Mouse (Mus musculus) liver, embryonic 14.5 days (tissue): Measurements from ENCODE around the gene Selenbp2. TPM values are rescaled to one million over a fixed set of nuclear protein-coding genes. Genes with fewer than 3 reads are reported as not detected.
A peak's percentile ranks its signal among the peaks of the same experiment; 100 is the strongest.
"Not testable (repeated sequence)": the region's sequence is repeated elsewhere in the genome, so short reads cannot be mapped to it uniquely, and the experiment has no call there.

Experiments
- ATAC-seq: fragments of 200-750 bp; cut with Nextera tagmentation; 2 replicates; pipeline ENCODE4 v1.8.0; 2017; ENCODE audit warnings: moderate number of reproducible peaks, mild to moderate bottlenecking, moderate library complexity; ENCODE audit not compliant: insufficient read depth
- DNase-seq, 3 experiments: peaks; one replicate each; pipeline ENCODE4 v3.0.0-alpha.2; 2012 to 2013; ENCODE audit warnings: low read depth in 3 of 3, low spot score in 3 of 3
- H3K27ac ChIP-seq: fragments of 300-500 bp; sonication (generic); 2 replicates; pipeline ENCODE4 v1.5.1; 2014; ENCODE audit warnings: moderate library complexity, mild to moderate bottlenecking, control low read depth, inconsistent platforms
- H3K27me3 ChIP-seq: fragments of 300-500 bp; sonication (generic); 2 replicates; pipeline ENCODE4 v1.6.1; 2014; ENCODE audit warnings: mild to moderate bottlenecking, low read length, moderate library complexity; ENCODE audit not compliant: control insufficient read depth, insufficient read depth
- H3K36me3 ChIP-seq: fragments of 300-500 bp; sonication (generic); replicated peaks from 2 replicates; pipeline ENCODE4 v1.6.1; 2014; ENCODE audit warnings: low read depth; ENCODE audit not compliant: control insufficient read depth, insufficient read depth
- H3K4me1 ChIP-seq, 2 experiments: fragments of 200-500 bp in 1 of 2; fragments of 300-500 bp in 1 of 2; sonication (generic) in 1 of 2; replicated peaks; 2 replicates each; pipeline ENCODE4 v1.6.1; 2012 to 2014; ENCODE audit warnings: antibody characterized with exemption in 1 of 2, inconsistent platforms in 1 of 2, low read length in 1 of 2; ENCODE audit not compliant: control insufficient read depth in 2 of 2, insufficient read depth in 2 of 2
- H3K4me2 ChIP-seq: fragments of 300-500 bp; sonication (generic); 2 replicates; pipeline ENCODE4 v1.6.1; 2014; ENCODE audit warnings: low read depth, mild to moderate bottlenecking, control low read depth, moderate library complexity
- H3K4me3 ChIP-seq, 2 experiments: fragments of 200-500 bp in 1 of 2; fragments of 300-500 bp in 1 of 2; sonication (generic) in 1 of 2; 2 replicates each; pipeline ENCODE4 v1.5.1; 2012 to 2014; ENCODE audit warnings: low read depth in 2 of 2, low read length in 2 of 2, mild to moderate bottlenecking in 2 of 2, control low read depth in 1 of 2, inconsistent platforms in 1 of 2, moderate library complexity in 1 of 2; ENCODE audit not compliant: insufficient read depth in 1 of 2
- H3K9ac ChIP-seq: fragments of 300-500 bp; sonication (generic); replicated peaks from 2 replicates; pipeline ENCODE4 v1.6.1; 2014; ENCODE audit warnings: mild to moderate bottlenecking, control low read depth, moderate library complexity
- H3K9me3 ChIP-seq: fragments of 300-500 bp; sonication (generic); 2 replicates; pipeline ENCODE4 v1.6.1; 2016; ENCODE audit warnings: low read length, mixed read lengths; ENCODE audit not compliant: control insufficient read depth
- CTCF ChIP-seq: IDR thresholded peaks from 2 replicates; pipeline ENCODE4 v1.5.1; 2016; ENCODE audit warnings: antibody characterized with exemption, low read depth, control low read depth
- EP300 ChIP-seq: IDR thresholded peaks from 2 replicates; pipeline ENCODE4 v1.6.1; 2016; ENCODE audit warnings: antibody characterized with exemption, low read depth
- WGBS: fragments of 180-500 bp; shearing (Covaris S2); extraction: QIAGEN DNeasy Blood & Tissue Kit; methylation state at CpG from one replicate; pipeline ENCODE4 v1.1.7; 2014; ENCODE audit not compliant: insufficient replicate concordance; 5-methylcytosine and 5-hydroxymethylcytosine counted together
- polyA plus RNA-seq, 2 experiments: library from polyadenylated mRNA; depleted of rRNA in 1 of 2; stranded (reverse) in 1 of 2; unstranded in 1 of 2; fragments of >200 nt; fragmentation: Nextera tagmentation in 1 of 2; extraction: Ambion mirVana in 1 of 2; gene quantifications; 2 replicates each; pipeline versions ENCODE4 v1.2.1 to v1.2.3; 2012 to 2014

The Selenbp2 gene
- polyA plus RNA-seq, 2 experiments, result 19.6 to 21.2 TPM

GRCm38 (mm10) chr3:94690162-94690561, 3.2 kb upstream of the Selenbp2 start:
- peaks cover 17 to 34% of the 10 kb centered on the region in 2 experiments for H3K4me1 ChIP-seq
- not testable (repeated sequence) for H3K4me3 ChIP-seq, ATAC-seq, H3K27ac ChIP-seq, H3K27me3 ChIP-seq, H3K4me2 ChIP-seq, H3K9ac ChIP-seq, DNase-seq, H3K9me3 ChIP-seq, H3K36me3 ChIP-seq
- WGBS, result 50% methylated on average over 6 of the region's 6 CpGs

DNA sequence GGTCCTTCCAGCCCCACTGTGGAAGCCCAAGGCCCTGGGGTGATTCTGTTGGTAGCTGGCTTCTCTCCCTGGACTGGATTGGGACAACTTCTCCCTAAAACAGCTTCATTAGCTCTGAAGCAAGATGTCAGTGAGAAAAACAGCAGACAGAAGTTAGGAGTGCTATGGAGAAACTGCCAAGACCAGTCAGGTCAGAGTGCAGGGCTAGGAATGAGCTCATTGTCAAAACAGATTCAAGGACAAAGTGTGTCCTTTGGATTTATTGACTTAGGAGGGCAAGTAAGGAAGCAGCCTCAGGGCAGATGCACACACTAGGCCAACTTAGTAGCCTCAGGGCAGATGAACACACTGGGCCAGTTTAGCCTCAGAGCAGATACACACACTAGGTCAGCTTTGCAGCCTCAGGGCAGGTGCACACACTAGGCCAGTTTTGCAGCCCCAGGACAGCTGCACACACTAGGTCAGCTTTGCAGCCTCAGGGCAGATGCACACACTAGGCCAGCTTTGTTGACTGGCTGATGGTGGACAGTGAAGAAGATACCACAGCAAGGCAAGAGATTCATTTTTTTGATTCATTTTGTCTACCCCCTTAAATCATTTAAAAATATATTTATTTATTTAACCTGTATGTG, 2.6 kb upstream of the Selenbp2 start:
- no peak for DNase-seq
- no peak overlapping the region for H3K27ac ChIP-seq
- no peak for ATAC-seq

DNA sequence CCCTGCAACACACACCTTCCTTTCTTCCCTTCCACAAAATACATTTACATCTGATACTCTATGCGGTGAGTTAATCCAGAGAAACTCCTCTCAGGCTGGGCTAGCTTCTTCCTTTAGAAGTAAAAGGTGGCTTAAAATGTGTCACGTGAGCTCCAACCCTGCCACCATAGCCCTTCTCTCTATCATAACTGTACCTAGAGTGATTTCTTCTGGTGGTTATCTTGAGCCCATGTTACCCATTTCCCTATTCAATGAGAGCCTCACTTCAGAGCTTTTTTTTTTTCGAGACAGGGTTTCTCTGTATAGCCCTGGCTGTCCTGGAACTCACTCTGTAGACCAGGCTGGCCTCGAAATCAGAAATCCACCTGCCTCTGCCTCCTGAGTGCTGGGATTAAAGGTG, 1.7 kb upstream of the Selenbp2 start:
- peaks cover 11 to 30% of the 10 kb centered on the region in 2 experiments for H3K4me1 ChIP-seq
- H3K27ac ChIP-seq, H3K4me2 ChIP-seq, DNase-seq, H3K36me3 ChIP-seq, H3K27me3 ChIP-seq, H3K4me3 ChIP-seq, ATAC-seq, H3K9ac ChIP-seq, H3K9me3 ChIP-seq: not testable (repeated sequence)
- WGBS, result 75% methylated on average over 4 of the region's 4 CpGs

More for the DNA sequence above, 2.6 kb upstream of the Selenbp2 start:
- H3K4me1 ChIP-seq, result peaks cover 12 to 30% of the 10 kb centered on the region in 2 experiments
- no peaks in the 10 kb centered on the region for H3K9me3 ChIP-seq
- no peak overlapping the region for H3K4me2 ChIP-seq
- no peaks in the 10 kb centered on the region for H3K36me3 ChIP-seq
- no peaks in the 10 kb centered on the region for H3K27me3 ChIP-seq
- TF ChIP-seq CTCF (no peak), EP300 (no peak)
- H3K4me3 ChIP-seq, result no peak overlapping the region
- no peak overlapping the region for H3K9ac ChIP-seq

DNA sequence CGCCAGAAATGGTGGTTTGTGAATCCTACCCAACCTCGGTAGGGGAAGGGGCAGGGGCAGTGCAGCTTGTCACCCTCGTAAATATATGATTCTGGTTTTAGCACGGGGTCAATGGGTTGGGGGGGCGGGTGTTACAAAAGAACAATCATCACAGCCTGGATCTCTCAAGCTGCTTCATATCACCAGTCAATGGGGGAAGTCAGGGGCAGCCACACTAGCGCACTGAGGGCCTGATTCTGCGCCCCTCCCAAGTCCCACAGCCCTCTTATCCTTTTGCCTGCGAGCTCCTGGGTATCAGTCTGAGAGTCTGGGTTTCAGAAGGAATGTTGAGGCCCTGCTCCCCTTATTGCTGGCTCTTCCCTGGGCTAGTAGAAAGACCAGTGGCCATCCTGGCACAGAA, 518 bp downstream of the Selenbp2 start:
- not testable (repeated sequence) for H3K4me2 ChIP-seq, H3K9me3 ChIP-seq, H3K4me3 ChIP-seq, H3K9ac ChIP-seq, H3K27ac ChIP-seq, H3K27me3 ChIP-seq, ATAC-seq, H3K36me3 ChIP-seq, DNase-seq
- WGBS, result 49% methylated on average over 5 of the region's 8 CpGs
- H3K4me1 ChIP-seq, result peaks cover 5 to 26% of the 10 kb centered on the region in 2 experiments

DNA sequence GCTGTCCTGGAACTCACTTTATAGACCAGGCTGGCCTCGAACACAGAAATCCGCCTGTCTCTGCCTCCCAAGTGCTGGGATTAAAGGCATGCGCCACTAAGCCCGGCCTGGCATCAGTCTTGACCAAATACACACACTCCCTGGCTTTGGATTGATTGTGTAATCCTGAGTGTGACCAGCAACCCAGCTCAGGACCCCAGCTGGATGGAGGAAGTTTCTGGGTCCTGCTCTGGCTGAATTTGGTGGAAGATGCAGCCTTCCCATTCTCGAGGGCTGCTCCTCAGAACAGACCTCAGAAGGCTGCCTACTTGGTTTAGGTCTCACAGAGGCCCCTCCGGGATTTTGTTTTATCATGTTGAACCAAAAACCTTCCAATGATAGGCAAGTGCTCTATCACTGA, 2.2 kb downstream of the Selenbp2 start:
- H3K27ac ChIP-seq, DNase-seq, H3K9me3 ChIP-seq, ATAC-seq, H3K4me3 ChIP-seq, H3K36me3 ChIP-seq, H3K27me3 ChIP-seq, H3K4me2 ChIP-seq, H3K9ac ChIP-seq: not testable (repeated sequence)
- H3K4me1 ChIP-seq, result peaks cover 5 to 24% of the 10 kb centered on the region in 2 experiments
- WGBS, result 60% methylated on average over 6 of the region's 6 CpGs

DNA sequence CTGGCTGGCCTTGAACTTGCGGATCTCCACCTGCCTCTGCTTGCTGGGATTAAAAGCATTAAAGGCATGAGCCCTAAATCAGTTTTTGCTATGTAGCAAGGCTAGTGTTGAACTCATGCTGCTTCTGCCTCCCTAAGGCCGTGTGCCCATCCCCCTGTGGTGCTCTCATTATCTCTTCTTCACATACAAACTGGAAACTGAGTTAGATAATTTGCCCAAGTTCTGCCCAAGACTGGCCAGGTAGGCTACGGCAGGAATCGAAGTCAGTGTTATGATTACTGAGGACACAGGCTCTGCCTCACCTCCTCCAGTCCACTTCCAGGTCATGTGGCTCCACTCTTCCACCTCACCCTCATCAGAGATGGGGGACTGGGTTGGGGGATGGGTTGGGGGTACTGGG, 2.9 kb downstream of the Selenbp2 start:
- H3K4me2 ChIP-seq, DNase-seq: not testable (repeated sequence)

More for the DNA sequence above, 2.9 kb downstream of the Selenbp2 start:
- H3K27ac ChIP-seq, H3K4me3 ChIP-seq, H3K36me3 ChIP-seq, H3K27me3 ChIP-seq, H3K9me3 ChIP-seq, H3K9ac ChIP-seq: not testable (repeated sequence)
- peak; percentile 55; the same call in 1 of the 2 replicates for ATAC-seq
- peaks cover 5 to 23% of the 10 kb centered on the region in 2 experiments for H3K4me1 ChIP-seq
- 35% methylated on average over 4 of the region's 4 CpGs for WGBS
- TF ChIP-seq EP300, result peak; percentile 74
